In genomic region chr2:38923471-38923870, GRCm38 (mm10) we compare ENCODE assay signal across 12 mouse cellular contexts.
"Had no signal": no experiment of that assay in that cellular context is flagged by ENCODE, and none has a peak within 500 bp of the region (broad histone marks: within the 10 kb centered on the region; RNA-seq: fewer than 3 reads in every experiment).

No protein-coding gene starts in this region.

- H3K9me3 ChIP-seq: limb, embryonic 13.5 days; midbrain, embryonic 13.5 days; stomach, embryonic 15.5 days had no signal

- H3K4me3 ChIP-seq: layer of hippocampus, adult 2 months; limb, embryonic 13.5 days; stomach, embryonic 15.5 days had no signal

- H3K4me1 ChIP-seq: stomach, embryonic 15.5 days had no signal

- DNase-seq: kidney, adult 9 months; kidney, postnatal 10 days; kidney, postnatal 4 days; lung, adult 18-20 months; right cerebral cortex, postnatal 14 days; thymus, adult 2 months; thymus, postnatal 36 days had no signal

- H3K36me3 ChIP-seq: limb, embryonic 13.5 days; midbrain, embryonic 13.5 days; stomach, embryonic 15.5 days had no signal

- H3K4me2 ChIP-seq: limb, embryonic 13.5 days; stomach, embryonic 15.5 days had no signal

- H3K9ac ChIP-seq: limb, embryonic 13.5 days; liver, embryonic 14.5 days; midbrain, embryonic 13.5 days; stomach, embryonic 15.5 days had no signal

- ATAC-seq: midbrain, embryonic 13.5 days had no signal

- H3K27ac ChIP-seq: layer of hippocampus, adult 2 months; limb, embryonic 13.5 days; liver, embryonic 14.5 days; midbrain, embryonic 13.5 days; stomach, embryonic 15.5 days had no signal
